35 mouse cellular contexts compared by ENCODE assay signal in the genomic region with DNA sequence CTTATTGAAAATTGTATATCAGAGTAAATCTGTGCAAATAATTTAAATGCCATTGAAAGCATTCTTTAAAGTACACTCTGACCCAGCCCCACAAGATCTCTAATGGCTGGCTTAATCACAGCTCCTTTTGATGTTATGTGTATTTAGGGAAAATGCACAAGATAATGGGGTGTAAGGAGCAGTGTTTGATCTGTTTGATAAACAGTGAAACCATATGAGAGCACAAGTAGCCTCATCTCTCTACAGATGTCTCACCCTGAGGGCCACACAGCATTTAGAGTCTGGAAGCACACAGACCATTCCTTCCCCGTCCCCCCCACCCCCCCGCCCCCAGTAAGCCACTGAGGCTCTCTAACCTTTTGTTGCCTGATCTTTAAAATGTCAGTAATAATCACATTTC.
"Had no signal": no experiment of that assay in that cellular context is flagged by ENCODE, and none has a peak within 500 bp of the region (broad histone marks: within the 10 kb centered on the region; RNA-seq: fewer than 3 reads in every experiment).

No protein-coding gene starts in this region.

- H3K4me1 ChIP-seq: heart, embryonic 10.5 days; heart, embryonic 12.5 days; heart, embryonic 13.5 days; heart, embryonic 15.5 days; hindbrain, embryonic 10.5 days; hindbrain, embryonic 12.5 days; intestine, embryonic 15.5 days; kidney, embryonic 15.5 days had no signal

- H3K36me3 ChIP-seq: heart, embryonic 10.5 days; heart, embryonic 12.5 days; heart, embryonic 13.5 days; heart, embryonic 15.5 days; hindbrain, embryonic 10.5 days; hindbrain, embryonic 12.5 days; hindbrain, embryonic 13.5 days; hindbrain, embryonic 15.5 days; intestine, embryonic 15.5 days; kidney, embryonic 15.5 days had no signal

- H3K4me2 ChIP-seq: heart, embryonic 11.5 days; heart, embryonic 12.5 days; heart, embryonic 13.5 days; heart, embryonic 15.5 days; hindbrain, embryonic 12.5 days; hindbrain, embryonic 13.5 days; hindbrain, embryonic 14.5 days; hindbrain, embryonic 15.5 days; intestine, embryonic 15.5 days; kidney, embryonic 15.5 days had no signal

- DNase-seq: heart, postnatal 10 days; heart, postnatal 14 days; heart, postnatal 36 days; heart, postnatal 4 days; kidney, adult 11 months; kidney, adult 18-20 months; kidney, adult 2 months; kidney, adult 8-10 months; kidney, adult 9 months; kidney, postnatal 10 days; kidney, postnatal 14 days; kidney, postnatal 25 days; kidney, postnatal 36 days; kidney, postnatal 4 days; layer of hippocampus, adult 9-11 months; layer of hippocampus, postnatal 36 days had no signal

- H3K9me3 ChIP-seq: heart, embryonic 10.5 days; heart, embryonic 12.5 days; heart, embryonic 13.5 days; heart, embryonic 15.5 days; hindbrain, embryonic 10.5 days; hindbrain, embryonic 12.5 days; hindbrain, embryonic 13.5 days; hindbrain, embryonic 15.5 days; intestine, embryonic 15.5 days; kidney, embryonic 15.5 days had no signal

- H3K27me3 ChIP-seq: heart, embryonic 15.5 days; hindbrain, embryonic 12.5 days; hindbrain, embryonic 13.5 days; hindbrain, embryonic 15.5 days; intestine, embryonic 15.5 days; kidney, embryonic 15.5 days had no signal

- H3K4me3 ChIP-seq: heart, embryonic 10.5 days; heart, embryonic 12.5 days; heart, embryonic 13.5 days; heart, embryonic 15.5 days; hindbrain, embryonic 10.5 days; hindbrain, embryonic 12.5 days; hindbrain, embryonic 13.5 days; hindbrain, embryonic 15.5 days; intestine, embryonic 15.5 days; kidney, embryonic 15.5 days; layer of hippocampus, adult 2 months had no signal

- H3K27ac ChIP-seq: heart, embryonic 10.5 days; heart, embryonic 13.5 days; heart, embryonic 15.5 days; hindbrain, embryonic 10.5 days; hindbrain, embryonic 12.5 days; hindbrain, embryonic 13.5 days; hindbrain, embryonic 14.5 days; hindbrain, embryonic 15.5 days; hindbrain, postnatal 0 days; intestine, embryonic 15.5 days; kidney, embryonic 15.5 days; kidney, postnatal 0 days; layer of hippocampus, adult 2 months had no signal

- H3K9ac ChIP-seq: heart, embryonic 12.5 days; heart, embryonic 13.5 days; heart, embryonic 15.5 days; hindbrain, embryonic 12.5 days; hindbrain, embryonic 13.5 days; hindbrain, embryonic 14.5 days; hindbrain, embryonic 15.5 days; intestine, embryonic 15.5 days; kidney, embryonic 15.5 days had no signal

- ATAC-seq: hindbrain, embryonic 16.5 days; hindbrain, postnatal 0 days; inflammation-experienced regulatory T-cells, adult 6 months; intestine, embryonic 15.5 days; intestine, embryonic 16.5 days; intestine, postnatal 0 days had no signal
